Mouse (Mus musculus): ENCODE measurements around the gene Ggta1. TPM values are rescaled to one million over a fixed set of nuclear protein-coding genes. Genes with fewer than 3 reads are reported as not detected.

Ggta1 gene
- total RNA-seq, 4 experiments from 2014 or later: 2.6 to 16.0 (median 6.7) TPM

- no peak for DNase-seq (ENCODE audit: low spot score in 2 of 2)
These were observed 28.1 kb upstream of the Ggta1 start for GRCm38 (mm10) chr2:35491151-35491550.

- no peak for DNase-seq (ENCODE audit: low spot score in 2 of 2)
These were observed 27.6 kb upstream of the Ggta1 start for GRCm38 (mm10) chr2:35490458-35491111.

DNA sequence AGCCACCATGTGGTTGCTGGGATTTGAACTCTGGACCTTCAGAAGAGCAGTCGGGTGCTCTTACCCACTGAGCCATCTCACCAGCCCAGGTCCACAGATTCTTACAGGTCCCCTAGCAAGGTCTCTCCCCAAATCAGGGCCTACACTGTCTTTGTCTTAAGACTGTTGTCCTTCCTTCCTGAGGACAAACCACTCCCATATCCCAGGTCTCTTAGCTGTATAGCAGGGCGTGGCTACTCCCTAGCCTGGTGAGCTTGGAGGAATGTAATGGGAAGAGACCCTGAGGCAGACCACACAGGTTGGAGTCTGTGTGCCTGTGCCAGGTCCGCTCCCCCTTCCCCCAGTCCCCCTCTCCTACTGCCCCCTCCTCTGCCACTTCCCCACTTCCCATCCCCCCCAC lies 24.7 kb upstream of the Ggta1 start:
- DNase-seq (ENCODE audit: low spot score in 2 of 2): no peak

DNA sequence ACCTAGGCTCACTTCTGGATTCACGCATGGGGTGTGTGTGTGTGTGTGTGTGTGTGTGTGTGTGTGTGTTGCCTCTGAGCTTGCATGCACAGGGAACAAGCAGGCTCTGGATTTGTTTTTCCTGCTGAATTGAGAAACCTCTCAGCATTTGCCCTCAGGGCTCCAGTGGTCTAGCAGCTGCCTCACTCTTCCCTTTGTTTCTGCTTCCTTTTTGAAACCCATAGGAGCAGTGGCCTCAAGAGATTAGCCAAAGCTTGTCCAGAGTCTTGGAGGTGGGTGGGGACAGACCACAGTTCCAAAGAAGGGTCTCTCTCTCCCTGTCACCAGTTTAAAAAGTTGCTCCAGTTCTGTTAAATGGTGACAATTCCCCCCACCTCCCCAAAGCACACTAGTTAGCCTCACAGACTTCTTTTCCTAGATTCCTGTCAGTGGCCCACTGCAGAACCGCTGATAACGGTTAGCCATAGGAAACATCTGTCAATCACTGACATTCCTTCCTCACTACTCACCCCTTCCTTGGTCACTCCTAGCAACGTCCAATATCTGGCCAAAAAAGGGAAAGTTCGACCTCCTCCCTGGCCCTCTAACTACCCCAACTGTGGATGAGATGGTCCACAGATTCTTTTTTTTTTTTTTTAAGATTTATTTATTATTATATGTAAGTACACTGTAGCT lies 24.1 kb upstream of the Ggta1 start:
- DNase-seq (ENCODE audit: low spot score in 2 of 2): no peak

- no peak for DNase-seq (ENCODE audit: low spot score in 2 of 2)
These were observed 21.1 kb upstream of the Ggta1 start for GRCm38 (mm10) chr2:35484102-35484501.

DNA sequence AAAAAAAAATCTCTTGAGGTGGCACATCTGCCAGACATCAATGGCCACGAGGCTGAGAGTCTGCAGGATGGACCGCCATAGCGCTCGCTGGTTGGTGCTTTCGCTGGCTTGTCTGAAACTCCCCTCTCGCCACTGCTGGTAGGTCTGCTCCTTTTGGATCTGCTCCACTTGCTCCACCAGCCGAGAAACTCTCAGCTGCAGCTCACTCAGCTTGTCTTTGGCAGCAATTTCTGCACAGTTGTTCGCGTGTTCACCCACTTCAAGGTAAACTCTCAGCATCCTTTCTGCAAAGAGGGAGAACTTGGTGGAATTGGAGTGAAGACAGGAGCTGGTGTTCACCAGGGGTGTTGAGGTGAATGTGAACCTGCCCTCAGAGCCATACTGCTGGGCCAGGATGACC lies 20.4 kb upstream of the Ggta1 start:
- DNase-seq (ENCODE audit: low spot score in 2 of 2): no peak

GRCm38 (mm10) chr2:35481322-35481990 lies 18.4 kb upstream of the Ggta1 start:
- DNase-seq (ENCODE audit: low spot score in 2 of 2): no peak

- DNase-seq (ENCODE audit: low spot score in 2 of 2): no peak
These were observed 17.0 kb upstream of the Ggta1 start for GRCm38 (mm10) chr2:35480073-35480472.

DNA sequence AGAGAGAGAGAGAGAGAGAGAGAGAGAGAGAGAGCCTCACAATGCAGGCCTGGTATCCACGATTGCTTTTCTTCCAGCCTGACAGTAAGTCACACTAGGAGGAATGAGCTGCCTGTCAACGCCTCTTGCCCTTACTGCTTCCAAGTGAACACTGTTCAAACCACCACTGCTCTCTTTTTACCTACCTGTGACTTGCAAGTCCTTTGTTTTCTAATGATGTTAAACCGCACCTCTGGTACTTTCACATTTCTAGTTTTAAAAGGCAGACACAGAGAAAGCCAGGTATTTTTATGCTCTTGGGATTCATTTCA lies 15.7 kb upstream of the Ggta1 start:
- DNase-seq (ENCODE audit: low spot score in 2 of 2): no peak

- no peak for DNase-seq (ENCODE audit: low spot score in 2 of 2)
These were observed 15.2 kb upstream of the Ggta1 start for GRCm38 (mm10) chr2:35477999-35478811.

GRCm38 (mm10) chr2:35477321-35477720 lies 14.3 kb upstream of the Ggta1 start:
- peak; percentile 64 to 75 for DNase-seq (ENCODE audit: low spot score in 2 of 2)

GRCm38 (mm10) chr2:35474916-35475315 lies 11.9 kb upstream of the Ggta1 start:
- no peak for DNase-seq (ENCODE audit: low spot score in 2 of 2)

- no peak for DNase-seq (ENCODE audit: low spot score in 2 of 2)
These were observed 6.2 kb upstream of the Ggta1 start for GRCm38 (mm10) chr2:35469266-35469665.

- no peak for DNase-seq (ENCODE audit: low spot score in 2 of 2)
These were observed 5.2 kb upstream of the Ggta1 start for GRCm38 (mm10) chr2:35468276-35468675.

GRCm38 (mm10) chr2:35467855-35468254 lies 4.8 kb upstream of the Ggta1 start:
- no peak for DNase-seq (ENCODE audit: low spot score in 2 of 2)

- DNase-seq (ENCODE audit: low spot score in 2 of 2): no peak
These were observed 2.6 kb upstream of the Ggta1 start for GRCm38 (mm10) chr2:35465677-35466076.

GRCm38 (mm10) chr2:35464548-35464947 lies 1.5 kb upstream of the Ggta1 start:
- no peak for DNase-seq (ENCODE audit: low spot score in 2 of 2)

- no peak for DNase-seq (ENCODE audit: low spot score in 2 of 2)
These were observed 1.1 kb upstream of the Ggta1 start for GRCm38 (mm10) chr2:35464089-35464534.

DNA sequence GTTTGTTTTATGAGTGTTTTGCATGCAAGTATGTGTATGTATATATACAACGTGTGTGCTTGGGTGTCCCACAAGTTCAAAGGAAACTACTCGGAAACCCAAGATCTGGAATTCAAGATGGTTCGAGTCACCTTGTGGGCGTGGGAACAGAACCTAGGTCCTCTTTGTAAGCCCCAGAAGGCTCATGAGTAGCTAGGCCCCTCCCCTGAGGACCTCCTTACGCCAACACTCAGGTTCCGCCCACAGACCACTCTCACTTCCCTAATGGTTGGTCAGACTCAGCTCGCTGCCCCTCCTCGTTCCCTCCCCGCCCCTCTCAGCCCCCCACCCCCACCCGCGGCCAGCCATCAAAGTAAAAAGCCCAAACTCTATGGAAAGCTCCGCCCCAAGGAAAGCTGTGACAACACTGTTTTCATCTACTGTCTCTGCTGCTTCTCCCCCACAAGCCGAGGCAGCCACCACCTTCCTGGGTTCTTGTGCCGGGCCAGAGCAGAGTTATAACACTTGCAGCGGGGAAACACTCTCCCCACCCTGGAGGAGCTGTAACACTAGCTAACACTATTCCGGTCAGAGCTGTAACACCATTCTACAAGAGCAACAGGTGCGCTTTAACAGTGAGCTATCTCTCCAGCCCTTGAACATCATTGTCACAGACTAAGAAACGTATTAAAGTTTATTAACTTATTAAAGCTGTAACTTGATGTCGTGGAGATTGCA lies 499 bp upstream of the Ggta1 start:
- DNase-seq (ENCODE audit: low spot score in 2 of 2): no peak

DNA sequence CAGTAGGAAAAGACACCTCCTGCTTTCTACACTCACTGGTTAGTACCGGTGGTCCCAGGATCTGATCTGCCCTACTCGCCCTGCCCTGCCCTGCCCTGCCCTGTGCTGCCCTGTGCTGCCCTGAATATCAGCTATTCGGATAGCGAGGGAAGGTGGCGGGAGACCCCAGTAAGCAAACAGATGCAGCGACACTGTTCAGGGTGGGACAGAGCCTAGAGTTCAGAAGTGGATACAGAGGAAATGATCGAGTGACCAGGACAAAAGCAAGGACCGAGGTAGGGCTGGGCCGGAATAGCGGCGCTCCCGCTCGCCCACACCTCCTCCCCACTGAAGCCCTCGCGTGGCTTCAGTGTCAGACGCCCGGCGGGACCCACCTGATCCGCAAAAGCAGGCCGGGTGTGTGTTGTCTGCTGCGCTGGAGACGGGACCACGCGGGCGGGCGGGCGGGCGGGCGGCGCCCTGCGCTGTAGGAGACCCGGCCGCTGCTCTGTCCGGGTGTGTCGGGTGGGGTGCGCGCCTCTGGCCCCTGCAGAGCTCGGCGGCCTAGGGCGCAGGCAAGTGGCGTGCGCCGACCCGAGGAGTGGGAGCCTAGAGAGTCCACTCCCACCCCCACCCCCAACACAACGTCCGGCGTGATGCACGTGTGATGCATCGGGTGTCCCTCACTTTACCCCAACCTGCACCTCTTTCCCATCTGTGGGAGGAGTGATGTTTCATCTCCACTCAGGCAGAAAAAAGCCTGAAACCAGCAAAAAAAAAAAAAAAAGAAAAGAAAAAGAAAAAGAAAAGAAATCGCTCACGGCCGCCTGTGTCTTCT lies 852 bp downstream of the Ggta1 start:
- no peak for DNase-seq (ENCODE audit: low spot score in 2 of 2)
